Mouse (Mus musculus): ENCODE results near the gene Btbd10. TPM values are rescaled to one million over a fixed set of nuclear protein-coding genes. Genes with fewer than 3 reads are reported as not detected.

Btbd10 gene
- polyA plus RNA-seq, 1 experiment from 2014 or later, result 47.3 TPM

Other genes with a start within 250 kb of the Btbd10 start
- gene Arntl, start 161.9 kb downstream of the Btbd10 start, polyA plus RNA-seq (2016; fragmentation: Nextera tagmentation; extraction: Ambion mirVana), result 7.5 and 7.6 TPM in 2 replicates
- not detected in 2 replicates for gene Pth, start 19.2 kb upstream of the Btbd10 start, polyA plus RNA-seq (2016; fragmentation: Nextera tagmentation; extraction: Ambion mirVana)
- 79.2 and 81.8 TPM in 2 replicates for gene Far1, start 144.4 kb upstream of the Btbd10 start, polyA plus RNA-seq (2016; fragmentation: Nextera tagmentation; extraction: Ambion mirVana)

Data from neural tube, embryonic 12.5 days (tissue).